Mouse (Mus musculus) MEL (cell line): ENCODE results near the gene Haghl. TPM values are rescaled to one million over a fixed set of nuclear protein-coding genes. Genes with fewer than 3 reads are reported as not detected.

Experiments used
- DNase-seq: peaks from one replicate; pipeline ENCODE4 v3.0.0; 2011; ENCODE audit warnings: low read depth, low spot score
- H3K27ac ChIP-seq: 2 replicates; pipeline ENCODE4 v1.5.1; 2012; ENCODE audit warnings: low read depth, mild to moderate bottlenecking, control low read depth, low read length, moderate library complexity; ENCODE audit not compliant: control insufficient read depth
- H3K27me3 ChIP-seq, 2 experiments: fragments of 150-350 bp in 1 of 2; sonication (generic) in 1 of 2; 2 replicates each; pipeline ENCODE4 v1.6.1; 2012; ENCODE audit warnings: low read length in 2 of 2, mild to moderate bottlenecking in 2 of 2, improper control_type of control experiment in 1 of 2, moderate library complexity in 1 of 2; ENCODE audit not compliant: insufficient read depth in 2 of 2, control insufficient read depth in 1 of 2
- H3K36me3 ChIP-seq, 2 experiments: 2 replicates each; pipeline ENCODE4 v1.6.1; 2012 to 2014; ENCODE audit warnings: low read length in 2 of 2, improper control_type of control experiment in 1 of 2, inconsistent platforms in 1 of 2, mild to moderate bottlenecking in 1 of 2; ENCODE audit not compliant: insufficient read depth in 2 of 2, control insufficient read depth in 1 of 2
- H3K4me1 ChIP-seq, 2 experiments: fragments of 150-350 bp in 1 of 2; sonication (generic) in 1 of 2; 2 replicates each; pipeline ENCODE4 v1.6.1; 2012; ENCODE audit warnings: low read length in 2 of 2, improper control_type of control experiment in 1 of 2, mild to moderate bottlenecking in 1 of 2; ENCODE audit not compliant: insufficient read depth in 2 of 2, control insufficient read depth in 1 of 2
- H3K4me3 ChIP-seq, 2 experiments: fragments of 150-350 bp in 1 of 2; sonication (generic) in 1 of 2; 2 replicates each; pipeline ENCODE4 v1.5.1; 2012; ENCODE audit warnings: low read depth in 2 of 2, low read length in 2 of 2, mild to moderate bottlenecking in 2 of 2, moderate library complexity in 2 of 2, control low read depth in 1 of 2, improper control_type of control experiment in 1 of 2; ENCODE audit not compliant: control insufficient read depth in 1 of 2, insufficient read depth in 1 of 2
- H3K79me2 ChIP-seq: 2 replicates; pipeline ENCODE4 v1.6.1; 2012; ENCODE audit warnings: mild to moderate bottlenecking, low read length, moderate library complexity; ENCODE audit not compliant: control insufficient read depth, poor library complexity, insufficient read depth
- H3K9ac ChIP-seq: 2 replicates; pipeline ENCODE4 v1.6.1; 2012; ENCODE audit warnings: low read depth, mild to moderate bottlenecking, control low read depth, low read length, moderate library complexity; ENCODE audit not compliant: control insufficient read depth, poor library complexity, severe bottlenecking
- H3K9me3 ChIP-seq: fragments of 150-350 bp; sonication (generic); replicated peaks from 2 replicates; pipeline ENCODE4 v1.6.1; 2012; ENCODE audit warnings: mild to moderate bottlenecking, low read length, improper control_type of control experiment, moderate library complexity; ENCODE audit not compliant: insufficient read depth
- CHD1 ChIP-seq: IDR thresholded peaks from 2 replicates; pipeline ENCODE4 v1.6.1; 2012; ENCODE audit warnings: low read depth, mild to moderate bottlenecking, inconsistent platforms, low read length, improper control_type of control experiment
- CHD2 ChIP-seq: IDR thresholded peaks from 2 replicates; pipeline ENCODE4 v1.6.1; 2011; ENCODE audit warnings: low read length, improper control_type of control experiment
- ELF1 ChIP-seq: IDR thresholded peaks from 2 replicates; pipeline ENCODE4 v1.6.1; 2014; ENCODE audit warnings: low read depth, mild to moderate bottlenecking, inconsistent platforms, low read length, improper control_type of control experiment, moderate library complexity
- EP300 ChIP-seq, 2 experiments: IDR thresholded peaks; 2 replicates each; pipeline ENCODE4 v1.6.1; 2011; ENCODE audit warnings: improper control_type of control experiment in 2 of 2, low read length in 2 of 2, low read depth in 1 of 2, mild to moderate bottlenecking in 1 of 2
- ETS1 ChIP-seq: IDR thresholded peaks from 2 replicates; pipeline ENCODE4 v1.6.1; 2012; ENCODE audit warnings: low read depth, mild to moderate bottlenecking, inconsistent platforms, low read length, improper control_type of control experiment, moderate library complexity
- HCFC1 ChIP-seq: IDR thresholded peaks from 2 replicates; pipeline ENCODE4 v1.6.1; 2012; ENCODE audit warnings: low read depth, mild to moderate bottlenecking, inconsistent platforms, low read length, improper control_type of control experiment, moderate library complexity
- JUND ChIP-seq: IDR thresholded peaks from 2 replicates; pipeline ENCODE4 v1.6.1; 2011; ENCODE audit warnings: low read depth, mild to moderate bottlenecking, improper control_type of control experiment, low read length
- MAZ ChIP-seq: IDR thresholded peaks from 2 replicates; pipeline ENCODE4 v1.6.1; 2012; ENCODE audit warnings: low read depth, mild to moderate bottlenecking, inconsistent platforms, low read length, improper control_type of control experiment
- MEF2A ChIP-seq: IDR thresholded peaks from 2 replicates; pipeline ENCODE4 v1.6.1; 2014; ENCODE audit warnings: low read depth, mild to moderate bottlenecking, inconsistent platforms, low read length, improper control_type of control experiment; ENCODE audit not compliant: poor library complexity, insufficient replicate concordance, severe bottlenecking; ENCODE audit errors: extremely low read depth
- MYC ChIP-seq: IDR thresholded peaks from 2 replicates; pipeline ENCODE4 v1.6.1; 2011; ENCODE audit warnings: low read depth, mild to moderate bottlenecking, low read length, improper control_type of control experiment, moderate library complexity
- NELFE ChIP-seq: IDR thresholded peaks from 2 replicates; pipeline ENCODE4 v1.6.1; 2011; ENCODE audit warnings: low read depth, low read length, improper control_type of control experiment
- NRF1 ChIP-seq: IDR thresholded peaks from 2 replicates; pipeline ENCODE4 v1.6.1; 2014; ENCODE audit warnings: low read depth, mild to moderate bottlenecking, inconsistent platforms, low read length, improper control_type of control experiment, moderate library complexity; ENCODE audit not compliant: poor library complexity, insufficient read depth, severe bottlenecking
- POLR2A ChIP-seq, 2 experiments: IDR thresholded peaks; 2 replicates each; pipeline ENCODE4 v1.6.1; 2011 to 2012; ENCODE audit warnings: low read length in 2 of 2, mild to moderate bottlenecking in 2 of 2, control low read depth in 1 of 2, improper control_type of control experiment in 1 of 2, low read depth in 1 of 2, moderate library complexity in 1 of 2; ENCODE audit not compliant: control insufficient read depth in 1 of 2, insufficient read depth in 1 of 2, poor library complexity in 1 of 2
- POLR2AphosphoS2 ChIP-seq: IDR thresholded peaks from 2 replicates; pipeline ENCODE4 v1.6.1; 2011; ENCODE audit warnings: low read length, improper control_type of control experiment
- SIN3A ChIP-seq: IDR thresholded peaks from 2 replicates; pipeline ENCODE4 v1.6.1; 2012; ENCODE audit warnings: low read length, improper control_type of control experiment, inconsistent platforms
- TAL1 ChIP-seq: IDR thresholded peaks from 2 replicates; pipeline ENCODE4 v1.6.1; 2012; ENCODE audit warnings: mild to moderate bottlenecking, inconsistent platforms, low read length, moderate library complexity, mixed read lengths
- TCF12 ChIP-seq: IDR thresholded peaks from 2 replicates; pipeline ENCODE4 v1.6.1; 2014; ENCODE audit warnings: low read depth, mild to moderate bottlenecking, inconsistent platforms, low read length, improper control_type of control experiment, moderate library complexity
- UBTF ChIP-seq: IDR thresholded peaks from 2 replicates; pipeline ENCODE4 v1.6.1; 2012; ENCODE audit warnings: low read depth, mild to moderate bottlenecking, inconsistent platforms, low read length, improper control_type of control experiment, moderate library complexity, borderline replicate concordance; ENCODE audit not compliant: insufficient read depth
- ZC3H11A ChIP-seq: IDR thresholded peaks from 2 replicates; pipeline ENCODE4 v1.6.1; 2012; ENCODE audit warnings: low read depth, mild to moderate bottlenecking, inconsistent platforms, low read length, improper control_type of control experiment
- ZMIZ1 ChIP-seq: IDR thresholded peaks from 2 replicates; pipeline ENCODE4 v1.6.1; 2012; ENCODE audit warnings: low read depth, mild to moderate bottlenecking, inconsistent platforms, low read length, improper control_type of control experiment, moderate library complexity
- ZNF384 ChIP-seq: IDR thresholded peaks from 2 replicates; pipeline ENCODE4 v1.6.1; 2012; ENCODE audit warnings: low read depth, mild to moderate bottlenecking, inconsistent platforms, low read length, improper control_type of control experiment
- polyA plus RNA-seq, 2 experiments: library from polyadenylated mRNA; stranded (reverse) in 1 of 2; unstranded in 1 of 2; fragments of >175 nt in 1 of 2; fragments of >200 nt in 1 of 2; gene quantifications; 2 replicates each; pipeline versions ENCODE4 v1.2.1 to v1.2.4; 2012; ENCODE audit warnings: low replicate concordance in 2 of 2, low read depth in 1 of 2; ENCODE audit not compliant: insufficient read length in 2 of 2, insufficient read depth in 1 of 2, missing spikeins in 1 of 2
- total RNA-seq: library from RNA; depleted of rRNA; stranded (reverse); fragments of 300-350 nt; gene quantifications from 2 replicates; pipeline ENCODE4 v1.2.3, GENCODE M21; 2012

Gene Haghl
- total and polyA plus RNA-seq, 3 experiments = 10.7 to 13.2 TPM; not detected in 1

DNA sequence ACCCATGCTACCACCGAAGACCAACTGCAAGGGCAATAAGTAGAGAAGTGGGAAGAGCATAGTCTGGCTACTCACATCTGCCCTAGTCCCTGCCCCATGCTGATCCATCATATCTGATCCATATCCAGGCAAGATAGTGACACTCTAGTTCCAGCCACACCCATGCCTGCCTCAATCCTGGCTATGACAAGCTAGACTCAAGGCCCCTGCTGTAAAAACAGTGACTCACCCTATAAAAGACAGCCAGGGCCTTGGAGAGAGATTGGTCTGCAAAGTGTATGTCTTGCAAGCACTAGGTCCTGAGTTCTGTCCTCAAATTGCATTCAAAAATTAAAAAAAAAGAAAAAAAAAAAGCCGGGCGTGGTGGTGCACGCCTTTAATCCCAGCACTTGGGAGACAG, 21.0 kb upstream of the Haghl start:
- H3K4me3 ChIP-seq = no peak overlapping the region
- no peaks in the 10 kb centered on the region for H3K79me2 ChIP-seq
- H3K27ac ChIP-seq = no peak overlapping the region
- TF ChIP-seq SIN3A = no peak
- TF ChIP-seq HCFC1 = no peak
- TF ChIP-seq ELF1 = no peak
- no peak for TF ChIP-seq MEF2A
- no peak for TF ChIP-seq EP300 (IDR thresholded peaks at IDR 0.05; ENCODE audit: low read depth in 1 of 2, low read length in 2 of 2)
- no peak for TF ChIP-seq CHD1
- no peak for TF ChIP-seq ZNF384
- no peak for TF ChIP-seq UBTF
- no peak for TF ChIP-seq ZC3H11A
- no peak for TF ChIP-seq POLR2AphosphoS2
- TF ChIP-seq NELFE = no peak
- TF ChIP-seq CHD2 = no peak
- no peak for DNase-seq
- no peaks in the 10 kb centered on the region for H3K9me3 ChIP-seq
- peaks cover 3 to 6% of the 10 kb centered on the region in 2 experiments; a peak in 2 of 4 replicates for H3K27me3 ChIP-seq
- H3K9ac ChIP-seq = no peak overlapping the region
- peaks cover 0 to 8% of the 10 kb centered on the region in 2 experiments; a peak in 1 of 4 replicates for H3K4me1 ChIP-seq
- H3K36me3 ChIP-seq = no peaks in the 10 kb centered on the region

DNA sequence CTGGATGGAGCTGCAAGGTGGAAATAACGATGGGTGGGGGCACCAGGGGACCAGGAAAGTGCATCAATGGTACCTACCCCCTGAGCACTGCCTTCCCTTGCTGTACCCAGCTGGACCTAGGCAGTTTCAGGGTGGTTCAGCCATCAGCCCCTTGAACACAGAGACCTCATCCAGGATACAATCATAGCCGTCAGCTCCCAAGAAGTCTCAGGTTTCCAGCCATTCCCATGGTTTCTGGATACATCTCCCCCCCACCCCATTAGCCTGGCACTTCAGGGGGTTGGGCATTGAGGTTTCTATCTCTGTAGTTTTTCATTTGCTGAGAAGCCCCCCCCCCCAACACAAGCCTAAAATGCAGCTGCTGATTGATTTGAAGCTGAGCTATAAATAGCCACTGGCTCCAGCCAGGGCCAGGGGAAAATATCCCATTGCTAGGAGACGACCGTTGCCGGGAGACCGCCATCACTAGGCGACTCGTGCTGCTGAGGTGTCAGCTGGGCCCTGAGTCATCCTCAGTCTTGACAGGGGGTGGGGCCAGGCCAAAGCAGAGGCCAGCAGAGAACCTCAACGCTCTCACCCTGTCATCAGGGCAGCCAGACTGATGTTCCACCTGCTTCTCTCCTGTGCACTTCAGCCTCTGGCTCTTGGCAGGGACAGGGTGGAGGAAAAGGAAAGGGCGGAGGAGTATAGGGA, 17.5 kb upstream of the Haghl start:
- Histone ChIP-seq H3K27ac (no peak overlapping the region), H3K9ac (no peak overlapping the region), H3K9me3 (no peaks in the 10 kb centered on the region), H3K79me2 (no peaks in the 10 kb centered on the region), H3K4me1 (peaks cover 0 to 8% of the 10 kb centered on the region in 2 experiments; a peak in 1 of 4 replicates), H3K36me3 (no peaks in the 10 kb centered on the region), H3K4me3 (no peak overlapping the region), H3K27me3 (peaks cover 3 to 5% of the 10 kb centered on the region in 2 experiments; a peak in 1 of 4 replicates)
- TF ChIP-seq MAZ = no peak
- no peak for TF ChIP-seq NRF1
- no peak for TF ChIP-seq NELFE
- no peak for TF ChIP-seq ZMIZ1
- no peak for TF ChIP-seq MYC
- no peak for TF ChIP-seq TCF12
- TF ChIP-seq TAL1 = no peak
- TF ChIP-seq ELF1 = no peak
- no peak for TF ChIP-seq ZNF384
- no peak for TF ChIP-seq JUND
- TF ChIP-seq ETS1 = no peak
- no peak for TF ChIP-seq POLR2A (IDR thresholded peaks at IDR 0.05; ENCODE audit: control insufficient read depth in 1 of 2, insufficient read depth in 1 of 2, low read depth in 1 of 2, low read length in 2 of 2, poor library complexity in 1 of 2)
- no peak for DNase-seq
